Comparison of ENCODE assay signal across 8 mouse cellular contexts in genomic region chr13:108347016-108347415, GRCm38 (mm10). TPM values are rescaled to one million over a fixed set of nuclear protein-coding genes. Genes with fewer than 3 reads are reported as not detected.
DNase-seq lines count a peak whose midpoint lies in the region; ATAC-seq lines count a peak whose summit lies in the region.

No protein-coding gene starts in this region.

- ATAC-seq in lung, embryonic 16.5 days (ENCODE audit: low read depth), result peak; percentile 49; the same call in 1 of the 2 replicates

- no peak overlapping the region for H3K4me2 ChIP-seq in lung, embryonic 16.5 days (ENCODE audit: low read depth, low read length)

- H3K9me3 ChIP-seq in lung, embryonic 16.5 days (ENCODE audit: control insufficient read depth, low read length), result no peaks in the 10 kb centered on the region

- peak; percentile 65 for DNase-seq in adrenal gland, postnatal 10 days
- no peak for DNase-seq in adrenal gland, adult 8-10 months
- peak; percentile 22 for DNase-seq in ovary, postnatal 14 days (ENCODE audit: low spot score)
- no peak for DNase-seq in ovary, adult 18-20 months (ENCODE audit: low spot score)
- peak; percentile 14 for DNase-seq in embryo, embryonic 9.5 days (ENCODE audit: extremely low spot score)
- DNase-seq in induced T-regulatory cell, adult 2 months (ENCODE audit: low read depth), result peak; percentile 64
- peak; percentile 19 for DNase-seq in right cerebral cortex, postnatal 25 days

- H3K36me3 ChIP-seq in lung, embryonic 16.5 days (ENCODE audit: control insufficient read depth, insufficient read depth, low read length), result no peaks in the 10 kb centered on the region

- no peak overlapping the region for H3K9ac ChIP-seq in lung, embryonic 16.5 days (ENCODE audit: low read length)

- no peak overlapping the region for H3K27ac ChIP-seq in lung, embryonic 16.5 days (ENCODE audit: low read length)

- no peaks in the 10 kb centered on the region for H3K27me3 ChIP-seq in lung, embryonic 16.5 days (ENCODE audit: control insufficient read depth, insufficient read depth, low read depth, low read length)

- 46% methylated on average over 4 of the region's 4 CpGs for WGBS in lung, embryonic 16.5 days

- H3K4me1 ChIP-seq in lung, embryonic 16.5 days (replicated peaks; ENCODE audit: control insufficient read depth, insufficient read depth, low read length), result no peaks in the 10 kb centered on the region

- H3K4me3 ChIP-seq in lung, embryonic 16.5 days (ENCODE audit: low read length), result no peak overlapping the region

RNA-seq across cellular contexts. Expression of gene Depdc1b, which starts 30.9 kb away (rescaled TPM):
- total RNA-seq in adrenal gland, postnatal 10 days (2021), result 1 to 10 TPM; 2.7 to 4.1 TPM
- total RNA-seq in adrenal gland, adult 8-10 months (2022), result under 1 TPM in 3 of 4 experiments, not detected in 1; 0.28 to 0.83 (median 0.31) TPM
- polyA plus RNA-seq in lung, embryonic 16.5 days (2015; fragmentation: Nextera tagmentation; extraction: Ambion mirVana), result 13.3 and 14.3 TPM in 2 replicates

Comparison
In these comparisons a context has a peak if more than half of its experiments do, and no peak if none do; other contexts are left out.
1. DNase-seq: peak in adrenal gland, postnatal 10 days (single experiment), ovary, postnatal 14 days (single experiment), embryo, embryonic 9.5 days (single experiment), induced T-regulatory cell, adult 2 months (single experiment) and right cerebral cortex, postnatal 25 days (single experiment); none in adrenal gland, adult 8-10 months (single experiment) and ovary, adult 18-20 months (single experiment).